Mouse (Mus musculus) right cerebral cortex, postnatal 14 days (tissue): Measurements from ENCODE around the gene Slc25a3.
A peak's percentile ranks its signal among the peaks of the same experiment; 100 is the strongest.

Source experiments
- DNase-seq: peaks from one replicate; pipeline ENCODE4 v3.0.0; 2022

The Slc25a3 gene

DNA sequence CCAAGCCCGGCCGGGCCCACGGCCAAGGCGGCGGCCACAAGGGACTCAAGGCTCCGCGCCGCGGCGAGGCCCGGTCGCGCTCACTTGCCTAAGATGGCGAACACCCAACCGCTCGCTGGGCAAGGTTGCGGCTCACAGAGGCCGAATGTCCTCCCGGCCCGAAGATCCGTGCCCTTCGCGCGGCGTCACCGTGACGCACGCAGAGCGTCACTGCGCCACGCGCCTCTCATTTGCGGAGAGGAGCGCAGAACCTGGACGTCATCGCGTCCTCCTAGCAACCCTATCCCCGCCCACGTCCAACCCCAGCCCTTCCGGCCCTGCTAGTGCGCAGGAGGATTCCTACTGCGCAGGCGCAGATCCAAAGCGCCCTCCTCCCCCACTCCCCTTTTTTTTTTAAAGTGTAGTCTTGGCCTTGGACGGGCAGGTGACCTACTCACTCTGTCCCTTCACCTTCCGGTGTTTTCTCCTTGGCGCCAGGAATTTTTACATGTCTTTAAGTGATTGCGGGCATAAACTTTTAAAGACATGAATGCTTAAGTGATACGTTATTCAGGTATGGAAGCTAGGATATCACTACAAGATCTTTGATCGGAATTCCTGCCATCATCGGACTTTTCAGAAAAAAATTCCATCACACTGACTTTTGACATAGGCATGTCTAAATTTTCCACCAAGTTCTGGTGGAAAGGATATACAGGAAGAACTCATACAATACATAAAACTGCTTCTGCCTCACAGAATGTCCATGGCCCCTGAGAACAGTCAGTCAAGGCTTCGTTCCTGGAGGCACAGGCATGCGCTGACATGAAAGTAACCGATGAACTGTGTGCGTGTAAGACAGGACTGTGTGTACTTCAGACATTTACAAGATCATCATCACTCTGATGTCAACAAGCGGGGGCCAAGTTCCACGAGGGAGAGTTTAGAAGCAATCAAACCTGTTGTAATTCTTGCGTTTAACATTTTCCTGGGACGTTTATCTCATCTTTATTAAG is at the start of gene Slc25a3:
Slc25a3 (minus strand) TSS at position 232 of the 995 bp plus-strand sequence.
- DNase-seq, result peak; percentile 99

DNA sequence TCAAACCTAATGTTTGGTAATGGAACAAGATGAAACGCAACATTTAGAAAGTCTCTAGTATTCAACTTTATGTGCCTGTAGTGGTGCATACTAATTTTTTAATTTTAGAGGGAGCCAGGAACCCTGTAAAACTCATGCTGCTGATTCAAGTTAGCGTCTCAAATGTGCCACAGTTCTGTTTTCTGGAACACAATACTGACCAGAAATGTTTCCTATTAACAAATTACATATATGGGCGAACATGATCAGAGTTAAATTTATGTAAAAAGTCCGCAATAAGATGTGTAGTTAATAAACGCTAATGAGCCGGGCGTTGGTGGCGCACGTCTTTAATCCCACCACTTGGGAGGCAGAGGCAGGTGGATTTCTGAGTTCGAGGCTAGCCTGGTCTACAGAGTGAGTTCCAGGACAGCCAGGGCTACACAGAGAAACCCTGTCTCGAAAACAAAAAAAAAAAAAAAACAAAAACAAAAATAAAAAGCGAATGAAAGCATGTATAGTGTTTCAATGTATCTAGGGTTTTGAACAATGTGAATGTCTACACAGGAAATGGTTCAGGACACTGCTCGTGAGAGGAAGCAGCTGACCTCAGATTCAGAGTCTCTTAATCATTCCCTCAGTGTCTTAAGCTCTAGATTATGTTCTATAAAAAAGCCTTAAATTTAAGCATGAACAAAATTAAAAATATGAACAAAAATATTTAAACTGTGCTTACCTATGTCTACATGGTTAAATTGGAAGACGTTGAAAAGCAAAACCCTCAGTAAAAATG is 48.7 kb upstream of the Slc25a3 start:
- no peak for DNase-seq

DNA sequence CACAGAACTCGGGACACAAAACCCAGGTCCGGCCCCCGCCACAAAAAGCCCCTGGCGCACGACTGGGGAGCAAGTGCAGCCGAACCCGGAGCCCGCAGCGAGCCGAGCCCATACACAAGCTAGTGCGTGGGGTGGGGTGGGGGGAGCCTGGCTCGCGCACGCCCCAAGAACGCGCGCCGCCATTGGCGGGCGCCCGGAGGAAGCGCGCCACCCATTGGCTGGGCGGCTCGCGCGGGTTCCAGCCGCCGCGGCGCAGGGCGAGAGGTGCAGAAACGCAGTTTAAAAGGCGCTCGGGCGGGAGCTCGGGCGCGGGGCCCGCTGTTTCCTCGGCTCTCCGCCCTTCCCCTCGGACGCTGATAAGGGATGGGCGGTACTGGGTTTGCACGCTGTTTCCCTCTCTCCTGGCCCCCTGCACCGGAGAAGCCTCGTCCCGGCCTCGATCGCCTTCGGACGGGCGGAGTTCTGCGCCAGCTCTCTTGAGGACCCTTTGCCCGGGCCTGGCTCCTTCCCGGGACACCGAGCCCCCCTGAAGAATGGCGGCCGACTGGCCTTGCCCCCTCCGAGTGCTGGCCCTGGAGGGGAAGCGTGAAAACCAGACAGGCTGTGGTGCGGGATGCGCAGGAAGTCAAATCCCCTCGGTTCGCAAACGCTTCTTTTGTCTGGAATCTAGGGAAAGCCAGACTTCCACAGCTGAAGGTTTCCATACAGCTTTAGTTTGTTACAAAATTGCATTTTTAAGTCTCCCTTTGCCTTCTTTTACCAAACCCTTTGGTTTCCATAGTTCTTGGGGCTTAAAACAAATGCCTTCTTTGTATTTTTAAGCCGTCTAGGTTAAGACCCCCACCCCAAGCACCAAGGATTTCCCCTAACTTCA is 47.8 kb upstream of the Slc25a3 start:
- DNase-seq, result peak; percentile 86

DNA sequence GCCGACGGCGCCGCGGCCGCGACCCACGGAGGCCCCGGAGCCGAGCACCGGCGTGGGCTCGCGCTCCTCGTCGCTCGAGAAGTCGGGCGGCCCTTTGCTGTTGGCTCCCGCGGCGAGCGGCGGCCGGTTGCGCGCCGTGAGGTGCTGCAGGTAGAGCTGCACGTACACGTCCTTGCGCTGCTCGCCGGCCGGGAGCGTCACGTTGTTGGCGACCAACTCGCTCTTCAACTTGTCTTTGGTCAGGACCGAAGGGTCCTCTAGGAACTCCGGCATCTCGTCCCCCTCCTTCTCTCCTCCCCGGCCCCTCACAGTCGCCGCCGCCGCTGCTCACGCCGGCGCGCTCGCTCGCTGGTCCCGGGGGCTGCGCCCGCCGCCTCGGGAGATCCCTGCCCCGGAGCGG is 47.2 kb upstream of the Slc25a3 start:
- no peak for DNase-seq

DNA sequence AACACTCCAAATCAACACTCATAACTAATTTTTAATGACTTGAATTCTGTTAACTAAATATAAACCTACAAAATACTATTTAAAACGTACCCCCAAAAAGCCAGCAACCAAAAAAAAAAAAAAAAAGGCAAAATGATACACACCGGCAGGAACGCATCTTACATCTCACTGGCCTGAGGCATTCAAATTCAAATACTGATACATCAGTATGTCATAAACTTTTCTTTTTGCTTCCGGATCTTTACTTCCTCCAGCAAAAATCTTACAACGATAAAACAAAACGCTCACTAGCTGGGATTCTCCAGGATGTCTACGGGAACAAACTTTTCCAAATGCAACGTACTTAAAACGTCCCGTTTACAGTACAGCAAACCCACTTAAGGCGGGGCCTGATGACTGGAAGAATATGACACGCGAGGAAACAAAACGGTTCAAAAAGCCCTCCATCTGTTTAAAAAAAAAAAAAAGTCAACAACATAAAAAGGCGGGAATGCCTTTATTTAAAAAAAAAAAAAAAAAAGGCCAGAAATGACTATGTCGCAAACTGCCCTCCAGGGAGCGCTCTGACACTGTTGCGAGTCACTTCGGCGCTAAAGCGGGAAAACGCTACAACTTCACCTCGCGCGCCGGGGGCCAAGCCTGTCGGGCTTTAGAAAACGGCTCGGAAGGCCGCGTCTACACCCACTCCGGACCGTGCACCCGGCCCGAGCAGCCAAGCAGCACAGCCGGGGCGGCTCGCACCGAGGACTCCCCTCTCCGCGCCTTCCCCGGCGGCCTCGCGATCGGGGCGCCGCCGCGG is 46.5 kb upstream of the Slc25a3 start:
- DNase-seq, result peak; percentile 88

DNA sequence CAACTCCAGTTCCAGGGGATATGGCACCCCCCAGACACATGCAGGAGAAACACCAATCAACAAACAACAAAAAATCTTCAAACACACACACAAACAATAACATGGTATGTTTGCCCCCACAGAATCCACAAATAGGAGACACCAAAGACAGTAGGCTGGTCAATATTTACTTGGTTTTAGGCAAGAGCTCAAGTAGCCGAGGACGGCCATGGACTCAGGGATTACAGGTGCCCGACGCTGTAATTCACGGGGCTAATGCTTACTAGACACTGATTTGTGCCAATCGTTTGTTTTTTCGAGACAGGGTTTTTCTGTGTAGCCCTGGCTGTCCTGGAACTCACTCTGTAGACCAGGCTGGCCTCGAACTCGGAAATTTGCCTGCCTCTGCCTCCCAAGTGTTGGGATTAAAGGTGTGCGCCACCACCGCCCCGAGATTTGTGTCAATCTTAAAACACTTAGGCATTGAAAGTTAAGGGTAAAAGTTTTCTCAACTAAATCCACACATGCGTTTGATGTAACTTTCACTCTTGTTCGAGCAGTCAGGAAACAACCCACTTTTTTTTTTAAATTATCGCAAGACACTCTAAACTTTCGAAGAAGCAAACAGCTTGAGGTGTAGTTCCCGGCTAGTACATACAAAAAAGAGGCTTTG is 45.7 kb upstream of the Slc25a3 start:
- no peak for DNase-seq

DNA sequence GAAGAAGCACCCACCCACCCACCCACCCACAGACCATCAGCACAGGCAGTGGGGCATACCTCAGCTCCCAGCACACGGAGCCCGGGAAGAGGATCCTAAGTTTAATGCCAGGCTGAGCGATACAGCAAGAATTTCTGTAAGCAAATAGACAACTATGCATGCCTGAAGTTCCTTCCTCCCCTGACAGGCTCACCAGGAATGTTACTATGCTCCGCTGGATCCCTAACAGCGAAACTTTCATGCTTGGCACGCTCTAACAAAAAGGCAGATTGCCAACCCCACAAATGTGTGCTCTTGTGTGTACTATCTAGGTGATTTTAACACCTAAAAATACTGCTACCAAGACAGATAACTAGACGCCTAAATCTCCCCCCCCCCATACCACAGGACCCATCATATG is 43.5 kb upstream of the Slc25a3 start:
- no peak for DNase-seq

DNA sequence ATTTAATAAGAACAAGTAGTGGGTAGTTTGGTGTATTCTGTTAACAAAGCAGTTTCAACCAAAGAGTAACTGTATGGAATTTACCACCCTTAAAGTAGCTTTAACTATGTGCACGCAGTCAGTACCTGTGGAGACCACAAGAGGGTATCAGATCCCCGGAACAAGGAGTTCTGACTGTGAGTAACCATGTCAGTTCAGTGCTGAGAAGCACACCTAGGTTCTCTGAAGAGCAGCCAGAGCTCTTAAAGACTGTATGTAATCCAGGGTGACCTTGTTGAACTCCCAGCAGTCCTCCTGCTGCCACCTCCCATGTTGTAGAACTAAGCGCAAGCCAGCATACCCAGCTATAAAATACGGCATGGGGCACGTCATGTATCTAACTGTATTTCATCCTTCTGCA is 43.0 kb upstream of the Slc25a3 start:
- peak; percentile 43 for DNase-seq

DNA sequence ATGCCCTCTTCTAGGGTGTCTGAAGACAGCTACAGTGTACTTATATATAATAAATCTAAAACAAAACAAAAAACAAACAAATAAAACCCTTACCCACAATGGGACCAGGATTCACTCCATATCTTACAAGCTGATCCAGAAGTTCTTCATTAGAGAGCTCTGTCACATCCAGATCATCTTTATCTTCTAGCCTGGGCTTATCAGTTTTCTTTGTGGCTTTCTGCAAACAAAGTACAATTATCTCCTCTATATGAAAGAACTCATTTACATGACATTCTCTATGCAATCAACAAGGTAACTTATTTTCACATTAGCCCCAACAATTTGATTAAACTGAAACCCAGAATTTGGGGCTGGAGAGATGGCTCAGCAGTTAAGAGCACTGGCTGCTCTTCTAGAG is 42.0 kb upstream of the Slc25a3 start:
- no peak for DNase-seq

DNA sequence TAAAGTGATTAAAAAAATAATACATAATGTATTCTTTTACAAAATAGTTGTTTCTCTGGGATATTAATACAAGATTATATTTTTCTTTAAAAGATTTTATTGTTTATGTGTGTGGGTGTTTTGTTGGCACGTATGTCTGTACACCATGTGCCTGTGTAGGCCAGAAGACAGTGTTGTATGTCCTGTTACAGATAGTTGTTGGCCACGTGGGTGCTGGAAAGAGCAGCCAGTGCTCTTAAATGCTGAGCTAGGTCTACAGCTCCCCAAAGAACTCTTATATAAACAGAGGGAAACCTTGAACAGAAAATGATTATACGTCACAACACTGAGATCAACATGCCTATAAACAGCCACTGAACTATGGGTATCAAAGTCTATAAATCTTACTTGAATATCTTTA is 40.6 kb upstream of the Slc25a3 start:
- no peak for DNase-seq

DNA sequence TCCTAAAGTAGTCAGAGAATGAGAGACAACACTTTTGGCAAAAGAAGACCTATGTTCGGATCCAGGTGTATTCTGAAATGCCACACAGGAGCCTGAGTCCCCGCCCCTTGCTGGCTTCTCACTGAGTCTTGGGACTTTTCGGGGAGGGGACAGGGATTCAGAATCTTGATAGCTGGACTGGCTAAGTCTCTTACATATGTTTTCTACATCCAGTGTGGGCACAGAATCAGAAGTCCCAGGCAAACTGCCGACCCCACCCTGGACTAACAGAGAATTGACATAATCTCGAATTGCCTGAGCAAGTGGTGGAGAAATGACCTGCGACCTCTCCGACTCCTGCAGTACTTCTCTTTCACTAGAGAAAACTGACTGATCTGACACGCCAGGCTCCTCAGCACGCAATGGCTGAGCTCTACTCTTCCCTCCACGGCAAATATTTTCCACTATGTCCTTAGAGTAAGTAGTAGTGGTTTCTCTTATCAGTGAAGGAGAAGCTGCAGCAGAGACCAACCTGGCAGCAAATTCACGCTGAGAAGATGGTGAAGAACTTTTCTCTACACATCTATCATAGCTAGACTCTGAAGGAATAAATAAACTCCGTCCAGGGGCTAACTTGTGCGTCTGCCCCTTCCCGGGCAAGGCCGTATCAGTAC is 38.8 kb upstream of the Slc25a3 start:
- no peak for DNase-seq

DNA sequence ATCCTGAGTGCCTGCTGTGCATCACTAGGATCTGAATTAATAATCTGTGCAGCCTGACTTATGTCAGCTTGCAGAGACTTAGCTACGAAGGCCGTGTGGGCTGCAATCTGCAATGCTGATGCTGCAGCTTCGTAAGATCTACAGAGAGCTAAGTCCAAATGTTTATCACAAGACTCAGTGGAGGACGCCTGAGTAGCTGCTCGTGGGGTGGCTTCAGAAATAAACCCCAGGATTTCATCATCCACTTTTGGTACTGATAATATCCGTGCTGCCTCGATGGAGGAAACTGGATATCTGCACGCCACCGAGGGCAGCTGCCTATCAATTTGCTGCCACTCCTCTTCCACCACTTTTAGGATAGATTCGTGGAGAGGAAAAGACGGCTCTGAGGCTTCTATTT is 38.2 kb upstream of the Slc25a3 start:
- DNase-seq, result no peak

DNA sequence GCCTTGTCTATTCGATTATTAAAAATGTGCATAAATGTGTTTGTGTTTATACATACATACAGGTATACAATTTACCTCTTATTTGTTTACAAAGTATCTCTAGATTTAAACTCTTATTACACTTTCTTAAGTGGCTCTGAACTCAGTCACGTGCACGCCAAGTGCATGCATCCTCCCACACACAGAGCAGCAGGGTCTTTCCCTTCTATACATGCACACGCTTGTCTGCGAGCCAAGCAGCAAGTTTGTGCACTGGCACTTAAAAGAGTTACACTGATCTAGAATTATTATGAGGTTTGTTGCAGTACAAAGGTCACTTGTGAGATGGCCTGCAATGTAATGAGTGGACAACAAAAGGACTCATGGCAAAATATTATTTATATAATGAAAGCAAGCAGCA is 37.1 kb upstream of the Slc25a3 start:
- no peak for DNase-seq

DNA sequence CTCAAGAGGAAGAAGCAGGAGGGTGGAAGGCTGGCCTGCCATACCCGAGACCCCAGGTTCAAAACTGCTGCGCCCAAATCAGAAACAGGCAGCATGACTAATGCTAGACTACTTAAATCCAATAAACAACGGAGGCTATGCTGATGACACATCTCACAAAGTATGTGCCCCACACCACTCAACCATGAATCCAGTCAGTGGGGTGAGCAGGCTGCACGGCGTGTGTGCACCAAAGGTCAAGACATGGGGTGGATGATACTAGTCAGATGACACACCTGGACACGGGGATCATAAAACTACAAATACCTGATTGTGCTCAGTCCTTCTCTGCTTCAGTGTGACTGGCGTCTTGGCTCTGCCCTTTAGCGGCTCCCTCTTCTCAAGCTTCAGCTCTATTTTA is 34.6 kb upstream of the Slc25a3 start:
- no peak for DNase-seq

DNA sequence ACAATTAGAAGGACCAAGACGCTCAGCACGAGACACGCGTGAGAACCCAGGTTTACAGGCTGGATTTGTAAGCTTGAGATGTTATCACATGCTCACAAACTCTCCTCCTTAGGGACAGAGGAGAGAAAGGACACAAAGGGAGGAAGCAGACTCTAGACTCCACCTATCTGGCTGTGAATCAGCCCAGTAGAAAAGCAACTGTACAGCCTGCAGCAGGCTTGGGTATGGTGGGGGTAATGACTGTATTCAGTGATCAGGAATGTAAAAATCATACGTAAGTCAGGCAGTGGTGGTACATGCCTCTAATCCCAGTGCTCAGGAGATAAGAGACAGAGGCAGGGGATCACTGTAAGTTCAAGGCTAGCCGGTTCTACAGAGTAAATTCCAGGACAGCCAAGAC is 32.5 kb upstream of the Slc25a3 start:
- DNase-seq, result no peak

DNA sequence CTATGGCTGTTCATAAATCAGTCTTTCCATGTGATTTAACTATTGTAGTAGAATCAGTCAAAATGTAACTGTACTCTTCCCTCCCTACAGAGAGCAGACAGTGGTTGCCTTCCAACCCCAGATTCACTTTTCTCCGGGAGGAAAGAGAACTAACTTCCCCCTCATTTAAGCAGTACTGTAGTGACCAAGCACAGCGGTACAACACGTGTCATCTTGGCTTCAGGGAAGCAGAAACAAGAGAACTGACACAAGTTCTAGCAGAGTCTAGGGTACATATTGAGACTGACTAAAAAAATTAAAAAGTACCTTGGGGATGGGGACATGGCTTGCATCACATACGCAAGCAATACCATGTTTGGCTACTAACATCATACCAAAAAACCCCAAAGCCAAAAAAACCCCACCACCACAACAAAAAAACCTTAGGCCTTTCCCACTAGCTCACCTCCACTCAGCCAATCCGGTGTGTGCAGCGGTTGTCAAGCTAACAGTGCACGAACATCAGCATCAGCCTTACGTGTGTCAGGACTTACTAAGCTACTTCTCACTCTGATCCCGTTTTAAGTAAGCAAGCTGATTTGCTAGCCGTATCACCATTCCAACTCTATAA is 30.1 kb upstream of the Slc25a3 start:
- DNase-seq, result no peak

DNA sequence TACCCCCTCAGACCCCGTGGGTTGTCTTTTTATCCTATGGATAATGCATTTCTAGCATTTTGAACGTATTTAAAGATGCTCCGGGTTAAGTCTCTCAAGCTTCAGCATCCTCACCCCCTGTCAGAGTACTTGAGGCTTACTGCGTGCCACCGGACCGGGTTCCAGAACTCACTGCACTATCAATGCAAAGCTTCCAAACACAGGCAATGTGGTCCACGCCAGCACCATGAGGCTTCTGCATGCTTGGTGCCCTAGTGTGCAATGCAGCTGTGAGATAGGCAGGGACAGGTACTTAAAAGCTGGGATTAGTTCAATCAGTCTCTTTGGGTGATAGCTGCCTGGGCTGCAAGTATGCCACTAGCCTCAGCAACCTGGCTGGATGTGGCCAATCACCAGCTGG is 21.6 kb upstream of the Slc25a3 start:
- no peak for DNase-seq

DNA sequence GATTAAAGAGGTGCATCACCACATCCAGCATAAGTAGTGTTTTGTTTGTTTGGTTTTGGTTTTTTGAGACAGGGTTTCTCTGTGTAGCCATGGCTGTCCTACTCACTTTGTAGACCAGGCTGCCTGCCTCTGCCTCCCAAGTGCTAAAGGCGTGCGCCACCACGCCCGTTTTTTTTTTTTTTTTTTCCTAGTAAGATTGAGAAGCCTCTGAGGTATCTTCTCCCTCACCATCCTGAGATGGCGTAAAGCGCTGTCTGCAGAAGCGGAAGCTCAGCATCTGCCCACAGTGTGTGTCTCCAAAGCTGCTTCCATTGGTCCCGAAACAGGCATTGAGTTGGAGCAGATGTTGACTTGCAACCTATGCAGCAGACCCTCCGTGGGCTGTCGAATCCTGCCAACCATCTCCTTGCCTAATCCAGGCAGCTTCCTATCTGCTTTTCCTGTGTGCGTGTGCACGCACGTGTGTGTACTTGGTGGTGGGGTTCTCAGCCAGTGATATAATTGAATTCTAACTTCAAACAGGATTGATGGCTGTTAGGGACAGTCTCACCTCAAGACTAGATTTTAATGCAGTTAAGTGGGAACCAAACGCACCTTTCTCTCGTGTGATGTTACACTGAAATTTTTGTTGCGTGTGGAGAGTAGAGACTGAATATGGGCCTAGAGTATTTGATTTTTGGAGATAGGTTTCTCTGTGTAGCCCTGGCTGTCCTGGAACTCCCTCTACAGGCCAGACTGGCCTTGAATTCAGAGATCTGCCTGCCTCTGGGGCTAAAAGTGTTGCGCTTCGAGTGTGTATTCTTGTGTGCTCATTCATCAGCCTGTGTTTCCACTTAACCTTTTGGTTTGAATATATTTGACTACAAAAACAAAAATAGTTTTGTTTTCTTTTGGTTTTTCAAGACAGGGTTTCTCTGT is 19.7 kb upstream of the Slc25a3 start:
- DNase-seq, result no peak

DNA sequence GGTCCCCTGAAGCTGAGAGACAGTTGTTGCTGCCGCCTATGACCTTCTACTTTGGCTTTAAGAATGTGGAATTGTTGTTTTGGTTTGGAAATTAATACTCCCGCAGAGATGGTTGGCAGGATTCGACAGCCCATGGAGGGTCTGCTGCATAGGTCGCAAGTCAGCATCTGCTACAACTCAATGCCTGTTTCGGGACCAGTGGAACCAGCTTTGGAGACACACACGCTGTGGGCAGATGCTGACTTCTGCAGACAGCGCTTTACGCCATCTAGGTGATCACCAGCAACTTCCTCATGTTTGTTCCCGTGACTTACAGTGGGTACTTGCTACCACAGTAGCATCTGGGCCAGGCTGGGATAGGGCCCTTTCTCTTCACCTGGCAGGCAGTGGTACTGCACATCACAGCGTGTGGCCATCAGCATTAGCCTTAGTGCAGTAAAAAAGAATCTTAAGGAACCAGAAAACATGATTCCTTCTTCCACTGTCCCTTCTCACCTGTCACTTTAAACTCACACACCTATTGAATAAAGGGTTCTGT is 18.9 kb upstream of the Slc25a3 start:
- DNase-seq, result no peak
